Mouse (Mus musculus): ENCODE results near the gene Bcas1.

Bcas1 gene

GRCm38 (mm10) chr2:170329921-170330320, 97.7 kb downstream of the Bcas1 start:
- in situ Hi-C loops (cut with MboI; ENCODE audit: low pct_unique_long_range_greater_than_20kb in 1 of 2, low sequenced_read_pairs in 2 of 2, unreplicated experiment in 1 of 2): no loop called here

GRCm38 (mm10) chr2:170323925-170324347, 103.7 kb downstream of the Bcas1 start:
- in situ Hi-C loops (cut with MboI; ENCODE audit: low pct_unique_long_range_greater_than_20kb in 1 of 2, low sequenced_read_pairs in 2 of 2, unreplicated experiment in 1 of 2): no loop called here

- in situ Hi-C loops (cut with MboI; ENCODE audit: low pct_unique_long_range_greater_than_20kb in 1 of 2, low sequenced_read_pairs in 2 of 2, unreplicated experiment in 1 of 2): no loop called here
These were observed 105.6 kb downstream of the Bcas1 start for GRCm38 (mm10) chr2:170322013-170322414.

- in situ Hi-C loops (cut with MboI; ENCODE audit: low pct_unique_long_range_greater_than_20kb in 1 of 2, low sequenced_read_pairs in 2 of 2, unreplicated experiment in 1 of 2): no loop called here
These were observed 106.1 kb downstream of the Bcas1 start for GRCm38 (mm10) chr2:170321579-170321978.

GRCm38 (mm10) chr2:170319533-170320463, 107.8 kb downstream of the Bcas1 start:
- in situ Hi-C loops (cut with MboI; ENCODE audit: low pct_unique_long_range_greater_than_20kb in 1 of 2, low sequenced_read_pairs in 2 of 2, unreplicated experiment in 1 of 2): no loop called here

GRCm38 (mm10) chr2:170318713-170319532, 108.7 kb downstream of the Bcas1 start:
- in situ Hi-C loops (cut with MboI; ENCODE audit: low pct_unique_long_range_greater_than_20kb in 1 of 2, low sequenced_read_pairs in 2 of 2, unreplicated experiment in 1 of 2): no loop called here

- in situ Hi-C loops (cut with MboI; ENCODE audit: low pct_unique_long_range_greater_than_20kb in 1 of 2, low sequenced_read_pairs in 2 of 2, unreplicated experiment in 1 of 2): no loop called here
These were observed 110.9 kb downstream of the Bcas1 start for GRCm38 (mm10) chr2:170316774-170317173.

GRCm38 (mm10) chr2:170316344-170316743, 111.3 kb downstream of the Bcas1 start:
- in situ Hi-C loops (cut with MboI; ENCODE audit: low pct_unique_long_range_greater_than_20kb in 1 of 2, low sequenced_read_pairs in 2 of 2, unreplicated experiment in 1 of 2): no loop called here

GRCm38 (mm10) chr2:170310988-170311359, 116.7 kb downstream of the Bcas1 start:
- in situ Hi-C loops (cut with MboI; ENCODE audit: low pct_unique_long_range_greater_than_20kb in 1 of 2, low sequenced_read_pairs in 2 of 2, unreplicated experiment in 1 of 2): no loop called here

- in situ Hi-C loops (cut with MboI; ENCODE audit: low pct_unique_long_range_greater_than_20kb in 1 of 2, low sequenced_read_pairs in 2 of 2, unreplicated experiment in 1 of 2): no loop called here
These were observed 117.2 kb downstream of the Bcas1 start for GRCm38 (mm10) chr2:170310310-170310987.

- in situ Hi-C loops (cut with MboI; ENCODE audit: low pct_unique_long_range_greater_than_20kb in 1 of 2, low sequenced_read_pairs in 2 of 2, unreplicated experiment in 1 of 2): no loop called here
These were observed 118.7 kb downstream of the Bcas1 start for GRCm38 (mm10) chr2:170308966-170309365.

GRCm38 (mm10) chr2:170308033-170308820, 119.4 kb downstream of the Bcas1 start:
- in situ Hi-C loops (cut with MboI; ENCODE audit: low pct_unique_long_range_greater_than_20kb in 1 of 2, low sequenced_read_pairs in 2 of 2, unreplicated experiment in 1 of 2): no loop called here

GRCm38 (mm10) chr2:170307589-170308021, 120.0 kb downstream of the Bcas1 start:
- in situ Hi-C loops (cut with MboI; ENCODE audit: low pct_unique_long_range_greater_than_20kb in 1 of 2, low sequenced_read_pairs in 2 of 2, unreplicated experiment in 1 of 2): no loop called here

- in situ Hi-C loops (cut with MboI; ENCODE audit: low pct_unique_long_range_greater_than_20kb in 1 of 2, low sequenced_read_pairs in 2 of 2, unreplicated experiment in 1 of 2): no loop called here
These were observed 120.9 kb downstream of the Bcas1 start for GRCm38 (mm10) chr2:170306637-170307320.

GRCm38 (mm10) chr2:170304766-170305165, 122.9 kb downstream of the Bcas1 start:
- in situ Hi-C loops (cut with MboI; ENCODE audit: low pct_unique_long_range_greater_than_20kb in 1 of 2, low sequenced_read_pairs in 2 of 2, unreplicated experiment in 1 of 2): no loop called here

GRCm38 (mm10) chr2:170303595-170303994, 124.0 kb downstream of the Bcas1 start:
- in situ Hi-C loops (cut with MboI; ENCODE audit: low pct_unique_long_range_greater_than_20kb in 1 of 2, low sequenced_read_pairs in 2 of 2, unreplicated experiment in 1 of 2): no loop called here

- in situ Hi-C loops (cut with MboI; ENCODE audit: low pct_unique_long_range_greater_than_20kb in 1 of 2, low sequenced_read_pairs in 2 of 2, unreplicated experiment in 1 of 2): no loop called here
These were observed 124.8 kb downstream of the Bcas1 start for GRCm38 (mm10) chr2:170302825-170303224.

Data from mouse embryonic stem cell (cell line).